Mouse (Mus musculus): ENCODE measurements around the gene Nr1h3. TPM values are rescaled to one million over a fixed set of nuclear protein-coding genes. Genes with fewer than 3 reads are reported as not detected.
"Not testable (repeated sequence)": the region's sequence is repeated elsewhere in the genome, so short reads cannot be mapped to it uniquely, and the experiment has no call there.

Nr1h3 gene
- total RNA-seq (2017) = 6.7 to 13.1 TPM (median 9.3 TPM) in 3 replicates

GRCm38 (mm10) chr2:91202222-91202971 is at the start of gene Nr1h3, which contains the start of gene Acp2:
TSS of gene Nr1h3 (minus strand) at chr2:91202834.
TSS of gene Acp2 (plus strand) at chr2:91202885.
- peak; percentile 93 for ATAC-seq (replicated peaks; ENCODE audit: insufficient number of reproducible peaks, low FRiP score, low TSS enrichment, poor library complexity, severe bottlenecking)

GRCm38 (mm10) chr2:91252001-91252400 is 49.4 kb upstream of the Nr1h3 start:
- ATAC-seq (replicated peaks; ENCODE audit: insufficient number of reproducible peaks, low FRiP score, low TSS enrichment, poor library complexity, severe bottlenecking) = no peak

- no peak for ATAC-seq (replicated peaks; ENCODE audit: insufficient number of reproducible peaks, low FRiP score, low TSS enrichment, poor library complexity, severe bottlenecking)
Observed at GRCm38 (mm10) chr2:91248366-91248765, 45.7 kb upstream of the Nr1h3 start.

GRCm38 (mm10) chr2:91244557-91245228 is 42.1 kb upstream of the Nr1h3 start:
- no peak for ATAC-seq (replicated peaks; ENCODE audit: insufficient number of reproducible peaks, low FRiP score, low TSS enrichment, poor library complexity, severe bottlenecking)

GRCm38 (mm10) chr2:91243416-91243815 is 40.8 kb upstream of the Nr1h3 start:
- no peak for ATAC-seq (replicated peaks; ENCODE audit: insufficient number of reproducible peaks, low FRiP score, low TSS enrichment, poor library complexity, severe bottlenecking)

GRCm38 (mm10) chr2:91242547-91242946 is 39.9 kb upstream of the Nr1h3 start:
- ATAC-seq (replicated peaks; ENCODE audit: insufficient number of reproducible peaks, low FRiP score, low TSS enrichment, poor library complexity, severe bottlenecking) = no peak

GRCm38 (mm10) chr2:91237511-91238080 is 35.0 kb upstream of the Nr1h3 start:
- ATAC-seq (replicated peaks; ENCODE audit: insufficient number of reproducible peaks, low FRiP score, low TSS enrichment, poor library complexity, severe bottlenecking) = not testable (repeated sequence)

- ATAC-seq (replicated peaks; ENCODE audit: insufficient number of reproducible peaks, low FRiP score, low TSS enrichment, poor library complexity, severe bottlenecking) = peak; percentile 98
Observed at GRCm38 (mm10) chr2:91236601-91237510, 34.2 kb upstream of the Nr1h3 start, which contains the start of gene Ddb2. TSS of gene Ddb2 (minus strand) at chr2:91236982.

- no peak for ATAC-seq (replicated peaks; ENCODE audit: insufficient number of reproducible peaks, low FRiP score, low TSS enrichment, poor library complexity, severe bottlenecking)
Observed at GRCm38 (mm10) chr2:91229735-91230134, 27.1 kb upstream of the Nr1h3 start.

GRCm38 (mm10) chr2:91223614-91224013 is 21.0 kb upstream of the Nr1h3 start:
- ATAC-seq (replicated peaks; ENCODE audit: insufficient number of reproducible peaks, low FRiP score, low TSS enrichment, poor library complexity, severe bottlenecking) = no peak

GRCm38 (mm10) chr2:91220501-91220900 is 17.9 kb upstream of the Nr1h3 start:
- no peak for ATAC-seq (replicated peaks; ENCODE audit: insufficient number of reproducible peaks, low FRiP score, low TSS enrichment, poor library complexity, severe bottlenecking)

GRCm38 (mm10) chr2:91217032-91217431 is 14.4 kb upstream of the Nr1h3 start:
- no peak for ATAC-seq (replicated peaks; ENCODE audit: insufficient number of reproducible peaks, low FRiP score, low TSS enrichment, poor library complexity, severe bottlenecking)

- no peak for ATAC-seq (replicated peaks; ENCODE audit: insufficient number of reproducible peaks, low FRiP score, low TSS enrichment, poor library complexity, severe bottlenecking)
Observed at GRCm38 (mm10) chr2:91213311-91213710, 10.7 kb upstream of the Nr1h3 start.

GRCm38 (mm10) chr2:91206254-91206775 is 3.7 kb upstream of the Nr1h3 start:
- 0 out of 2 replicates have a peak, but pooled peaks have one; percentile 10 for ATAC-seq (replicated peaks; ENCODE audit: insufficient number of reproducible peaks, low FRiP score, low TSS enrichment, poor library complexity, severe bottlenecking)

GRCm38 (mm10) chr2:91202972-91203656 is 480 bp upstream of the Nr1h3 start:
- ATAC-seq (replicated peaks; ENCODE audit: insufficient number of reproducible peaks, low FRiP score, low TSS enrichment, poor library complexity, severe bottlenecking) = no peak

GRCm38 (mm10) chr2:91198888-91199287 is 3.7 kb downstream of the Nr1h3 start:
- no peak for ATAC-seq (replicated peaks; ENCODE audit: insufficient number of reproducible peaks, low FRiP score, low TSS enrichment, poor library complexity, severe bottlenecking)

- peak; percentile 20; the same call in 1 of the 2 replicates for ATAC-seq (replicated peaks; ENCODE audit: insufficient number of reproducible peaks, low FRiP score, low TSS enrichment, poor library complexity, severe bottlenecking)
Observed at GRCm38 (mm10) chr2:91196577-91197001, 6.0 kb downstream of the Nr1h3 start.
